Comparison of ENCODE assay signal across 18 mouse cellular contexts in the genomic region with DNA sequence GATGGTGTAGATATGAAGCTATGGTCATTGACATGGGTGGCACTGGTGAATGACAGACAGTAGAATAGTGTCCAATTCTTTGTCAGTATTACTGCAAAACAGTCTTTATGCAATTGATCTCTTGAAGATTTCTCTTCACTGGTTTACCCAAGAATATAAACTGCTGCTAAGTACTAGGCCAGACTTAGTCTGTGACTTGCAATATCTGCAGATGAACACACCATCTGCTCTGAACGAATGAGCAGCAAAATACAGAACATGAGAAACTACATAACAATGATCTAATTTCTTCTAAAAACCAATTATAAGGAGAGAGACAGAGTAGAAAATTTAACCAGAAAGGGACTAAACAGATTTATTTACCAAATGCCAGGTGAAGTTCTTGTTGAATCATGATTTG.
DNase-seq lines count a peak whose midpoint lies in the region; ATAC-seq and TF ChIP-seq lines count a peak whose summit lies in the region.
"Had no signal": no experiment of that assay in that cellular context is flagged by ENCODE, and none has a peak within 500 bp of the region (broad histone marks: within the 10 kb centered on the region; RNA-seq: fewer than 3 reads in every experiment).

No protein-coding gene starts in this region.

- H3K36me3 ChIP-seq in forebrain, embryonic 15.5 days = no peaks in the 10 kb centered on the region
- H3K36me3 ChIP-seq in forebrain, embryonic 11.5 days (ENCODE audit: control insufficient read depth, insufficient read depth, low read length) = no peaks in the 10 kb centered on the region
- H3K36me3 ChIP-seq: embryonic facial prominence, embryonic 10.5 days; heart, embryonic 10.5 days; hindbrain, embryonic 13.5 days had no signal

- no peak overlapping the region for H3K9ac ChIP-seq in forebrain, embryonic 15.5 days (replicated peaks)
- H3K9ac ChIP-seq in forebrain, embryonic 11.5 days (ENCODE audit: low read length) = no peak overlapping the region
- H3K9ac ChIP-seq: hindbrain, embryonic 13.5 days had no signal

- no peak overlapping the region for H3K27ac ChIP-seq in forebrain, embryonic 15.5 days (replicated peaks)
- H3K27ac ChIP-seq in forebrain, embryonic 11.5 days (ENCODE audit: low read depth, low read length) = no peak overlapping the region
- H3K27ac ChIP-seq: embryonic facial prominence, embryonic 10.5 days; heart, embryonic 10.5 days; hindbrain, embryonic 13.5 days; hindbrain, postnatal 0 days had no signal

- no peaks in the 10 kb centered on the region for H3K27me3 ChIP-seq in forebrain, embryonic 15.5 days
- H3K27me3 ChIP-seq in forebrain, embryonic 11.5 days (ENCODE audit: control insufficient read depth, insufficient read depth, low read length) = no peaks in the 10 kb centered on the region
- H3K27me3 ChIP-seq: hindbrain, embryonic 13.5 days had no signal

- no peak for DNase-seq in forebrain, embryonic 11.5 days (ENCODE audit: low spot score)
- DNase-seq in layer of hippocampus, adult 11-12 months (ENCODE audit: low spot score) = peak; percentile 7
- DNase-seq in layer of hippocampus, postnatal 10 days (ENCODE audit: low spot score in 2 of 2) = no peak
- peak; percentile 49 for DNase-seq in brain, embryonic 14.5 days (ENCODE audit: low read depth)
- no peak for DNase-seq in right cerebral cortex, postnatal 36 days (ENCODE audit: low spot score in 2 of 2)
- no peak for DNase-seq in adrenal gland, postnatal 25 days
- DNase-seq: adrenal gland, postnatal 10 days; cerebellum, adult 2 months; cerebellum, postnatal 10 days; gastrocnemius, postnatal 36 days; heart, adult 18-20 months; heart, postnatal 10 days; heart, postnatal 4 days had no signal

- H3K4me1 ChIP-seq in forebrain, embryonic 15.5 days = peaks cover 6% of the 10 kb centered on the region
- no peaks in the 10 kb centered on the region for H3K4me1 ChIP-seq in forebrain, embryonic 11.5 days (replicated peaks; ENCODE audit: control insufficient read depth, insufficient read depth, low read length)
- H3K4me1 ChIP-seq: embryonic facial prominence, embryonic 10.5 days; heart, embryonic 10.5 days; hindbrain, embryonic 13.5 days had no signal

- no peak overlapping the region for H3K4me3 ChIP-seq in forebrain, embryonic 15.5 days
- no peak overlapping the region for H3K4me3 ChIP-seq in forebrain, embryonic 11.5 days (ENCODE audit: low read depth, low read length)
- H3K4me3 ChIP-seq: embryonic facial prominence, embryonic 10.5 days; heart, embryonic 10.5 days; hindbrain, embryonic 13.5 days had no signal

- TF ChIP-seq POLR2A in brain, embryonic 14.5 days (IDR thresholded peaks at IDR 0.05; ENCODE audit: borderline replicate concordance, extremely low read depth, insufficient read depth, insufficient read length, poor library complexity, severe bottlenecking) = no peak

- peak; percentile 61; the same call in 1 of the 2 replicates for ATAC-seq in forebrain, embryonic 15.5 days (replicated peaks)
- no peak for ATAC-seq in forebrain, embryonic 11.5 days (replicated peaks; ENCODE audit: low FRiP score)
- ATAC-seq: hindbrain, postnatal 0 days had no signal

- H3K4me2 ChIP-seq in forebrain, embryonic 15.5 days (replicated peaks) = no peak overlapping the region
- H3K4me2 ChIP-seq in forebrain, embryonic 11.5 days (ENCODE audit: low read depth, low read length, severe bottlenecking) = no peak overlapping the region
- H3K4me2 ChIP-seq: hindbrain, embryonic 13.5 days had no signal

- no peak for TF ChIP-seq CTCF in brain, embryonic 14.5 days (IDR thresholded peaks at IDR 0.05; ENCODE audit: borderline replicate concordance, extremely low read depth, insufficient read depth, insufficient read length)

- H3K9me3 ChIP-seq in forebrain, embryonic 15.5 days = no peaks in the 10 kb centered on the region
- no peaks in the 10 kb centered on the region for H3K9me3 ChIP-seq in forebrain, embryonic 11.5 days (ENCODE audit: control insufficient read depth, low read length)
- H3K9me3 ChIP-seq: embryonic facial prominence, embryonic 10.5 days; heart, embryonic 10.5 days; hindbrain, embryonic 13.5 days had no signal

- WGBS in forebrain, embryonic 15.5 days = 50% methylated on average over 1 of the region's 1 CpGs
- WGBS in forebrain, embryonic 11.5 days = 83% methylated on average over 1 of the region's 1 CpGs

Comparison
In these comparisons a context has a peak if more than half of its experiments do, and no peak if none do; other contexts are left out.
1. DNase-seq: peak in layer of hippocampus, adult 11-12 months (single experiment) and brain, embryonic 14.5 days (single experiment); none in forebrain, embryonic 11.5 days (single experiment), layer of hippocampus, postnatal 10 days (0 of 2), right cerebral cortex, postnatal 36 days (0 of 2) and adrenal gland, postnatal 25 days (single experiment).